ENCODE assay signal across 26 mouse cellular contexts in the genomic region with DNA sequence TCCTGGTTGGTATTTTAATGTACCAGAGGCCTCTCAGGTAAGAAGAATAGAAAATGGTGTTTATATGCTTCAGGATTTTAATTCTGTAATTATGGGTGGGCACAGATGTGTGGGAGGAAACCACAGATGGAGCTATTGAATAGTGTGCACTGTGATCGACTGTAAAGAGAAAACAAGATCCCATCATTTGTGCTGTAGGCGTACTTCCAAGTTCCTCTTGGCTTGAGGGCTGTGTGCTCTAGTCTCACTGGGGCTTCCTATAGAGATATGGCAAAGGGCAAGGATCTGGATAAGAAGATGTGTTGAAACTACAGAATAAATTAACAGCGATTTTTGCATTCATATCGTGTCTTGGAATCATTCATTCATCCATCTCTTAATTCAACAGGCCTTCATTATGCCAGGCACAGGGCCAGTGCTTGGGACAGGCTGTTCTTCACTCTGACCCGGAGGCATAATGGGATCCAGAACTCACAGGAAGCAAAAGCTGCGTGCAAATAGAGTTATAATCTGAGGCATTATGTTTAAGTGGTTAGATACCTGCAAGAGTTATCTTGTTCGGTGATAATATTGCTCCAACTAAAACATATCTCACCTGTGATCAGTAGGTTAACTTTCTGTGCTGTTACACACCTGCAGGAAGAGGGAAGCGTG.
DNase-seq lines count a peak whose midpoint lies in the region; ATAC-seq lines count a peak whose summit lies in the region.
"Had no signal": no experiment of that assay in that cellular context is flagged by ENCODE, and none has a peak within 500 bp of the region (broad histone marks: within the 10 kb centered on the region; RNA-seq: fewer than 3 reads in every experiment).

No protein-coding gene starts in this region.

- no peaks in the 10 kb centered on the region for H3K27me3 ChIP-seq in hindbrain, embryonic 16.5 days (replicated peaks; ENCODE audit: control insufficient read depth, insufficient read depth, low read length)
- H3K27me3 ChIP-seq in hindbrain, embryonic 13.5 days, result no peaks in the 10 kb centered on the region
- H3K27me3 ChIP-seq: liver, embryonic 13.5 days; megakaryocyte, embryonic 14.5 days; midbrain, embryonic 13.5 days; neural tube, embryonic 13.5 days had no signal

- H3K4me2 ChIP-seq in hindbrain, embryonic 16.5 days (ENCODE audit: low read length), result no peak overlapping the region
- no peak overlapping the region for H3K4me2 ChIP-seq in hindbrain, embryonic 13.5 days
- H3K4me2 ChIP-seq: heart, embryonic 11.5 days; liver, embryonic 13.5 days; midbrain, embryonic 13.5 days; neural tube, embryonic 13.5 days had no signal

- DNase-seq in cerebellum, postnatal 10 days, result peak; percentile 10 to 38
- DNase-seq in right cerebral cortex, adult 18-20 months, result peak; percentile 2
- DNase-seq in right cerebral cortex, postnatal 25 days, result no peak
- DNase-seq in frontal cortex, postnatal 14 days (ENCODE audit: low spot score in 2 of 2), result no peak
- DNase-seq: adrenal gland, adult 8-10 months; cerebellum, adult 9-10 months; kidney, adult 2 months; liver, embryonic 13.5 days; lung, adult 2 months; lung, postnatal 14 days; retina, postnatal 1 day; right cerebral cortex, postnatal 4 days; thymus, adult 18-20 months; thymus, postnatal 36 days had no signal

- no peak overlapping the region for H3K9ac ChIP-seq in hindbrain, embryonic 16.5 days (ENCODE audit: low read depth, low read length)
- H3K9ac ChIP-seq in hindbrain, embryonic 13.5 days, result no peak overlapping the region
- H3K9ac ChIP-seq: liver, embryonic 13.5 days; midbrain, embryonic 13.5 days; neural tube, embryonic 13.5 days had no signal

- no peak overlapping the region for H3K27ac ChIP-seq in hindbrain, embryonic 16.5 days (ENCODE audit: low read depth, low read length)
- no peak overlapping the region for H3K27ac ChIP-seq in hindbrain, embryonic 13.5 days
- H3K27ac ChIP-seq: embryonic facial prominence, embryonic 10.5 days; hindbrain, embryonic 10.5 days; kidney, postnatal 0 days; liver, embryonic 13.5 days; midbrain, embryonic 13.5 days; neural tube, embryonic 13.5 days had no signal

- no peaks in the 10 kb centered on the region for H3K9me3 ChIP-seq in hindbrain, embryonic 16.5 days (ENCODE audit: control insufficient read depth, low read length)
- no peaks in the 10 kb centered on the region for H3K9me3 ChIP-seq in hindbrain, embryonic 13.5 days
- H3K9me3 ChIP-seq: embryonic facial prominence, embryonic 10.5 days; hindbrain, embryonic 10.5 days; liver, embryonic 13.5 days; midbrain, embryonic 13.5 days; neural tube, embryonic 13.5 days had no signal

- H3K4me1 ChIP-seq in hindbrain, embryonic 16.5 days (ENCODE audit: control insufficient read depth, insufficient read depth, low read depth, low read length), result no peaks in the 10 kb centered on the region
- 0 out of 2 replicates have a peak, but pooled peaks cover 3% of the 10 kb centered on the region for H3K4me1 ChIP-seq in hindbrain, embryonic 13.5 days (replicated peaks)
- H3K4me1 ChIP-seq: hindbrain, embryonic 10.5 days; liver, embryonic 13.5 days; megakaryocyte, embryonic 14.5 days; midbrain, embryonic 13.5 days; neural tube, embryonic 13.5 days had no signal

- no peaks in the 10 kb centered on the region for H3K36me3 ChIP-seq in hindbrain, embryonic 16.5 days (ENCODE audit: control insufficient read depth, insufficient read depth, low read length)
- H3K36me3 ChIP-seq in hindbrain, embryonic 13.5 days, result no peaks in the 10 kb centered on the region
- H3K36me3 ChIP-seq: embryonic facial prominence, embryonic 10.5 days; hindbrain, embryonic 10.5 days; liver, embryonic 13.5 days; midbrain, embryonic 13.5 days; neural tube, embryonic 13.5 days had no signal

- ATAC-seq in cerebellum, adult (ENCODE audit: insufficient number of reproducible peaks, low FRiP score, low TSS enrichment), result no peak
- 0 out of 2 replicates have a peak, but pooled peaks have one; percentile 40 for ATAC-seq in hindbrain, embryonic 16.5 days
- no peak for ATAC-seq in hindbrain, embryonic 13.5 days (ENCODE audit: low FRiP score)
- ATAC-seq: activated CD4-positive, CD25-positive, alpha-beta regulatory T cell, adult 4 months; inflammation-experienced regulatory T-cells, adult 6 months; midbrain, embryonic 13.5 days had no signal

- no peak overlapping the region for H3K4me3 ChIP-seq in hindbrain, embryonic 16.5 days (ENCODE audit: low read length)
- no peak overlapping the region for H3K4me3 ChIP-seq in hindbrain, embryonic 13.5 days
- H3K4me3 ChIP-seq: embryonic facial prominence, embryonic 10.5 days; hindbrain, embryonic 10.5 days; liver, embryonic 13.5 days; megakaryocyte, embryonic 14.5 days; midbrain, embryonic 13.5 days; neural tube, embryonic 13.5 days had no signal

- WGBS in hindbrain, embryonic 16.5 days, result 68% methylated on average over 8 of the region's 8 CpGs
- WGBS in hindbrain, embryonic 13.5 days, result 85% methylated on average over 8 of the region's 8 CpGs

Comparison
In these comparisons a context has a peak if more than half of its experiments do, and no peak if none do; other contexts are left out.
1. DNase-seq: peak in cerebellum, postnatal 10 days (2 of 2) and right cerebral cortex, adult 18-20 months (single experiment); none in right cerebral cortex, postnatal 25 days (single experiment) and frontal cortex, postnatal 14 days (0 of 2).